ENCODE assay signal across 8 mouse cellular contexts in genomic region chr19:10602247-10602769, GRCm38 (mm10). TPM values are rescaled to one million over a fixed set of nuclear protein-coding genes. Genes with fewer than 3 reads are reported as not detected.
DNase-seq lines count a peak whose midpoint lies in the region; ATAC-seq and TF ChIP-seq lines count a peak whose summit lies in the region.

No protein-coding gene starts in this region.

- H3K4me2 ChIP-seq in heart, embryonic 12.5 days, result peak overlapping the region; percentile 60
- peak overlapping the region; percentile 48 for H3K4me2 ChIP-seq in CH12.LX (ENCODE audit: insufficient read depth, low read depth, poor library complexity, severe bottlenecking)
- H3K4me2 ChIP-seq in forebrain, embryonic 13.5 days, result peak overlapping the region; percentile 63
- peak overlapping the region; percentile 87 for H3K4me2 ChIP-seq in liver, embryonic 15.5 days

- TF ChIP-seq RAD21 in CH12.LX (IDR thresholded peaks at IDR 0.05; ENCODE audit: low read depth, low read length), result no peak

- in situ Hi-C loops in CH12.LX (cut with MboI; ENCODE audit: low pct_ligation_motif_present, low pct_unique_long_range_greater_than_20kb, low sequenced_read_pairs), result loop anchor here (5.0 kb wide), 1 partner anchor 40 kb away; no protein-coding TSS in a partner anchor

- dilution Hi-C loops in CH12.LX (cut with MboI; ENCODE audit: extremely low pct_ligation_motif_present, extremely low pct_unique_long_range_greater_than_20kb, low sequenced_read_pairs), result no loop called here

- peaks cover 18% of the 10 kb centered on the region; the same call in 1 of the 2 replicates for H3K36me3 ChIP-seq in heart, embryonic 12.5 days
- H3K36me3 ChIP-seq in CH12.LX (replicated peaks in 1 of 2; ENCODE audit: control insufficient read depth in 1 of 2, insufficient read depth in 1 of 2, low read length in 1 of 2), result peaks cover 13 to 42% of the 10 kb centered on the region in 2 experiments
- H3K36me3 ChIP-seq in forebrain, embryonic 13.5 days (ENCODE audit: poor library complexity, severe bottlenecking), result peaks cover 29% of the 10 kb centered on the region
- peaks cover 34% of the 10 kb centered on the region for H3K36me3 ChIP-seq in liver, embryonic 15.5 days (replicated peaks)

- no peaks in the 10 kb centered on the region for H3K9me3 ChIP-seq in heart, embryonic 12.5 days (replicated peaks)
- no peaks in the 10 kb centered on the region for H3K9me3 ChIP-seq in CH12.LX (replicated peaks; ENCODE audit: low read length)
- H3K9me3 ChIP-seq in forebrain, embryonic 13.5 days (replicated peaks), result no peaks in the 10 kb centered on the region
- no peaks in the 10 kb centered on the region for H3K9me3 ChIP-seq in liver, embryonic 15.5 days (replicated peaks)

- H3K9ac ChIP-seq in heart, embryonic 12.5 days, result peak overlapping the region; percentile 65
- peak overlapping the region; percentile 59 for H3K9ac ChIP-seq in CH12.LX (ENCODE audit: insufficient read depth, low read depth)
- peak overlapping the region; percentile 79 for H3K9ac ChIP-seq in forebrain, embryonic 13.5 days
- 0 out of 2 replicates have a peak overlapping the region, but pooled peaks have one; percentile 1 for H3K9ac ChIP-seq in liver, embryonic 15.5 days

- peaks cover 17% of the 10 kb centered on the region for H3K79me2 ChIP-seq in CH12.LX (replicated peaks; ENCODE audit: control insufficient read depth, extremely low read depth, insufficient read depth, poor library complexity, severe bottlenecking)

- peak overlapping the region; percentile 87 for H3K27ac ChIP-seq in heart, embryonic 12.5 days (ENCODE audit: poor library complexity, severe bottlenecking)
- H3K27ac ChIP-seq in CH12.LX (ENCODE audit: insufficient read depth, low read depth), result peak overlapping the region; percentile 90
- peak overlapping the region; percentile 97 for H3K27ac ChIP-seq in forebrain, embryonic 13.5 days
- H3K27ac ChIP-seq in liver, embryonic 15.5 days (replicated peaks), result peak overlapping the region; percentile 67

- no peak for TF ChIP-seq POLR2A in CH12.LX (IDR thresholded peaks at IDR 0.05; ENCODE audit: low read depth, low read length)

- 13% methylated on average over 6 of the region's 6 CpGs for WGBS in heart, embryonic 12.5 days
- 3% methylated on average over 6 of the region's 6 CpGs for WGBS in forebrain, embryonic 13.5 days
- 26% methylated on average over 6 of the region's 6 CpGs for WGBS in liver, embryonic 15.5 days (ENCODE audit: insufficient replicate concordance)

- no peak for ATAC-seq in heart, embryonic 12.5 days (ENCODE audit: insufficient number of reproducible peaks, low FRiP score)
- peak; percentile 31; the same call in 1 of the 2 replicates for ATAC-seq in forebrain, embryonic 13.5 days
- no peak for ATAC-seq in liver, embryonic 15.5 days (ENCODE audit: insufficient read depth)
- no peak for ATAC-seq in erythroid progenitor cell, adult 5-6 weeks (replicated peaks; ENCODE audit: low FRiP score, poor library complexity, severe bottlenecking)

- H3K4me3 ChIP-seq in heart, embryonic 12.5 days, result peak overlapping the region; percentile 21
- peak overlapping the region in 2 of 3 experiments; percentile 22 to 40 for H3K4me3 ChIP-seq in CH12.LX (replicated peaks in 1 of 3; ENCODE audit: low read depth in 2 of 3, low read length in 2 of 3, poor library complexity in 1 of 3)
- peak overlapping the region; percentile 35 for H3K4me3 ChIP-seq in forebrain, embryonic 13.5 days
- H3K4me3 ChIP-seq in liver, embryonic 15.5 days (replicated peaks), result peak overlapping the region; percentile 38

- no peak for TF ChIP-seq CTCF in CH12.LX (conservative IDR thresholded peaks at IDR 0.05 in 1 of 2, IDR thresholded peaks at IDR 0.05 in 1 of 2; ENCODE audit: low read depth in 2 of 2, low read length in 2 of 2)

- no peak for DNase-seq in heart, adult 8-10 months (ENCODE audit: low spot score)
- DNase-seq in CH12.LX (ENCODE audit: extremely low read depth), result no peak
- no peak for DNase-seq in left cerebral cortex, adult 11 months (ENCODE audit: low spot score)
- no peak for DNase-seq in adrenal gland, postnatal 10 days

- no peak for TF ChIP-seq EP300 in CH12.LX (IDR thresholded peaks at IDR 0.05; ENCODE audit: low read length)

- H3K4me1 ChIP-seq in heart, embryonic 12.5 days (replicated peaks), result peaks cover 33% of the 10 kb centered on the region
- H3K4me1 ChIP-seq in CH12.LX (ENCODE audit: control insufficient read depth in 1 of 2, insufficient read depth in 2 of 2), result peaks cover 13 to 61% of the 10 kb centered on the region in 2 experiments
- H3K4me1 ChIP-seq in forebrain, embryonic 13.5 days, result peaks cover 36% of the 10 kb centered on the region
- peaks cover 49% of the 10 kb centered on the region for H3K4me1 ChIP-seq in liver, embryonic 15.5 days (replicated peaks)

- H3K27me3 ChIP-seq in heart, embryonic 12.5 days (replicated peaks), result no peaks in the 10 kb centered on the region
- no peaks in the 10 kb centered on the region for H3K27me3 ChIP-seq in CH12.LX (replicated peaks)
- no peaks in the 10 kb centered on the region for H3K27me3 ChIP-seq in forebrain, embryonic 13.5 days
- no peaks in the 10 kb centered on the region for H3K27me3 ChIP-seq in liver, embryonic 15.5 days

TF ChIP-seq in CH12.LX, 34 proteins besides CTCF, POLR2A, EP300 and RAD21 (continues in another document):
- no peak for TF ChIP-seq TCF12 (IDR thresholded peaks at IDR 0.05; ENCODE audit: low read depth, low read length)

RNA-seq across cellular contexts. Expression of gene Ddb1, which starts 2.8 kb away (rescaled TPM):
- polyA plus RNA-seq in heart, embryonic 12.5 days (2016; fragmentation: Nextera tagmentation; extraction: Ambion mirVana), result 339 and 347 TPM in 2 replicates
- total RNA-seq in heart, adult 8-10 months (2022), result 100 to 1,000 TPM; 132 to 146 (median 139) TPM
- 319 and 365 TPM in 2 replicates for total RNA-seq in CH12.LX (2012; rRNA removed)
- total RNA-seq in CH12.LX (2014; rRNA removed), result 299 and 311 TPM in 2 replicates
- 406 and 451 TPM in 2 replicates for polyA plus RNA-seq in CH12.LX (2012; ENCODE audit: insufficient read length, low read depth)
- 278 and 318 TPM in 2 replicates for polyA plus RNA-seq in forebrain, embryonic 13.5 days (2015; fragmentation: Nextera tagmentation; extraction: Ambion mirVana)
- 151 and 177 TPM in 2 replicates for polyA plus RNA-seq in liver, embryonic 15.5 days (2015; fragmentation: Nextera tagmentation; extraction: Ambion mirVana)
- 58.0 and 75.0 TPM in 2 replicates for total RNA-seq in erythroid progenitor cell, adult 5-6 weeks (2015; ENCODE audit: low replicate concordance)
- total RNA-seq in erythroid progenitor cell, adult 5-6 weeks (2017; ENCODE audit: low replicate concordance), result 168 and 208 TPM in 2 replicates
- total RNA-seq in adrenal gland, postnatal 10 days (2021), result 100 to 1,000 TPM; 252 to 259 TPM

RNA-seq across cellular contexts. Expression of gene Tkfc, which starts 3.1 kb away (rescaled TPM):
- polyA plus RNA-seq in heart, embryonic 12.5 days (2016; fragmentation: Nextera tagmentation; extraction: Ambion mirVana), result 11.9 and 12.4 TPM in 2 replicates
- total RNA-seq in heart, adult 8-10 months (2022), result 10 to 100 TPM in 2 of 4 experiments, 1 to 10 TPM in 2; 9.4 to 11.3 (median 10.2) TPM
- 10.0 and 11.0 TPM in 2 replicates for total RNA-seq in CH12.LX (2012; rRNA removed)
- 2.4 TPM in 2 replicates for total RNA-seq in CH12.LX (2014; rRNA removed)
- 14.9 and 15.0 TPM in 2 replicates for polyA plus RNA-seq in CH12.LX (2012; ENCODE audit: insufficient read length, low read depth)
- 19.8 and 24.2 TPM in 2 replicates for polyA plus RNA-seq in forebrain, embryonic 13.5 days (2015; fragmentation: Nextera tagmentation; extraction: Ambion mirVana)
- polyA plus RNA-seq in liver, embryonic 15.5 days (2015; fragmentation: Nextera tagmentation; extraction: Ambion mirVana), result 27.1 and 33.0 TPM in 2 replicates
- 4.6 and 6.1 TPM in 2 replicates for total RNA-seq in erythroid progenitor cell, adult 5-6 weeks (2015; ENCODE audit: low replicate concordance)
- total RNA-seq in erythroid progenitor cell, adult 5-6 weeks (2017; ENCODE audit: low replicate concordance), result 1.2 TPM in 1 of 2 replicates, not detected in the other
- 10 to 100 TPM; 32.0 to 64.7 TPM for total RNA-seq in adrenal gland, postnatal 10 days (2021)

RNA-seq across cellular contexts. Expression of gene Tmem138, which starts 25.1 kb away (rescaled TPM):
- 26.2 and 26.5 TPM in 2 replicates for polyA plus RNA-seq in heart, embryonic 12.5 days (2016; fragmentation: Nextera tagmentation; extraction: Ambion mirVana)
- total RNA-seq in heart, adult 8-10 months (2022), result 1 to 10 TPM; 1.6 to 4.0 (median 2.3) TPM
- total RNA-seq in CH12.LX (2012; rRNA removed), result 14.7 and 15.9 TPM in 2 replicates
- total RNA-seq in CH12.LX (2014; rRNA removed), result 14.0 and 14.1 TPM in 2 replicates
- 25.8 and 30.9 TPM in 2 replicates for polyA plus RNA-seq in CH12.LX (2012; ENCODE audit: insufficient read length, low read depth)
- 44.7 and 50.4 TPM in 2 replicates for polyA plus RNA-seq in forebrain, embryonic 13.5 days (2015; fragmentation: Nextera tagmentation; extraction: Ambion mirVana)
- 10.9 and 11.6 TPM in 2 replicates for polyA plus RNA-seq in liver, embryonic 15.5 days (2015; fragmentation: Nextera tagmentation; extraction: Ambion mirVana)
- 36.0 and 39.0 TPM in 2 replicates for total RNA-seq in erythroid progenitor cell, adult 5-6 weeks (2015; ENCODE audit: low replicate concordance)
- total RNA-seq in erythroid progenitor cell, adult 5-6 weeks (2017; ENCODE audit: low replicate concordance), result 8.5 and 14.6 TPM in 2 replicates
- total RNA-seq in adrenal gland, postnatal 10 days (2021), result 1 to 10 TPM; 8.6 to 8.7 TPM

RNA-seq across cellular contexts. Expression of gene Cyb561a3, which starts 25.3 kb away (rescaled TPM):
- 13.5 and 15.9 TPM in 2 replicates for polyA plus RNA-seq in heart, embryonic 12.5 days (2016; fragmentation: Nextera tagmentation; extraction: Ambion mirVana)
- 10 to 100 TPM; 11.1 to 12.9 (median 12.0) TPM for total RNA-seq in heart, adult 8-10 months (2022)
- total RNA-seq in CH12.LX (2012; rRNA removed) (137 and 161 TPM in 2 replicates), CH12.LX (2014; rRNA removed) (180 and 211 TPM in 2 replicates)
- 301 and 327 TPM in 2 replicates for polyA plus RNA-seq in CH12.LX (2012; ENCODE audit: insufficient read length, low read depth)
- polyA plus RNA-seq in forebrain, embryonic 13.5 days (2015; fragmentation: Nextera tagmentation; extraction: Ambion mirVana), result 14.3 and 15.5 TPM in 2 replicates
- polyA plus RNA-seq in liver, embryonic 15.5 days (2015; fragmentation: Nextera tagmentation; extraction: Ambion mirVana), result 14.5 and 18.0 TPM in 2 replicates
- 23.8 and 27.7 TPM in 2 replicates for total RNA-seq in erythroid progenitor cell, adult 5-6 weeks (2015; ENCODE audit: low replicate concordance)
- total RNA-seq in erythroid progenitor cell, adult 5-6 weeks (2017; ENCODE audit: low replicate concordance), result 7.1 and 13.7 TPM in 2 replicates
- 10 to 100 TPM; 17.9 to 21.6 TPM for total RNA-seq in adrenal gland, postnatal 10 days (2021)

RNA-seq across cellular contexts. Expression of gene Vwce, which starts 31.7 kb away (rescaled TPM):
- polyA plus RNA-seq in heart, embryonic 12.5 days (2016; fragmentation: Nextera tagmentation; extraction: Ambion mirVana), result 0.34 and 0.85 TPM in 2 replicates
- total RNA-seq in heart, adult 8-10 months (2022), result not detected
- total RNA-seq in CH12.LX (2012; rRNA removed) (0.13 and 0.21 TPM in 2 replicates), CH12.LX (2014; rRNA removed) (0.04 TPM in 1 of 2 replicates, not detected in the other)
- polyA plus RNA-seq in CH12.LX (2012; ENCODE audit: insufficient read length, low read depth), result 1.0 and 1.3 TPM in 2 replicates
- polyA plus RNA-seq in forebrain, embryonic 13.5 days (2015; fragmentation: Nextera tagmentation; extraction: Ambion mirVana), result 0.27 and 0.91 TPM in 2 replicates
- polyA plus RNA-seq in liver, embryonic 15.5 days (2015; fragmentation: Nextera tagmentation; extraction: Ambion mirVana), result 11.8 and 11.9 TPM in 2 replicates
- not detected in 2 replicates for total RNA-seq in erythroid progenitor cell, adult 5-6 weeks (2015; ENCODE audit: low replicate concordance)
- 1.2 TPM in 1 of 2 replicates, not detected in the other for total RNA-seq in erythroid progenitor cell, adult 5-6 weeks (2017; ENCODE audit: low replicate concordance)
- total RNA-seq in adrenal gland, postnatal 10 days (2021), result 1 to 10 TPM; 1.9 to 3.2 TPM

Comparison
In these comparisons a context has a peak if more than half of its experiments do, and no peak if none do; other contexts are left out.
1. H3K9ac ChIP-seq: peak in every context shown above with its lines; median percentile 79 in forebrain, embryonic 13.5 days; 65 in heart, embryonic 12.5 days; 59 in CH12.LX; 1 in liver, embryonic 15.5 days.